Comparison of ENCODE assay signal across 22 mouse cellular contexts in genomic region chr13:58497809-58498208, GRCm38 (mm10).
A peak's percentile ranks its signal among the peaks of the same experiment; 100 is the strongest.
DNase-seq lines count a peak whose midpoint lies in the region; ATAC-seq lines count a peak whose summit lies in the region.
"Had no signal": no experiment of that assay in that cellular context is flagged by ENCODE, and none has a peak within 500 bp of the region (broad histone marks: within the 10 kb centered on the region; RNA-seq: fewer than 3 reads in every experiment).

No protein-coding gene starts in this region.

- H3K27me3 ChIP-seq in heart, embryonic 14.5 days (ENCODE audit: control insufficient read depth, insufficient read depth, low read length) = peaks cover 4% of the 10 kb centered on the region; the same call in 1 of the 2 replicates
- H3K27me3 ChIP-seq in lung, embryonic 15.5 days = no peaks in the 10 kb centered on the region
- H3K27me3 ChIP-seq: forebrain, embryonic 15.5 days; neural tube, embryonic 13.5 days had no signal

- no peak overlapping the region for H3K27ac ChIP-seq in heart, embryonic 14.5 days (replicated peaks in 1 of 2; ENCODE audit: control insufficient read depth in 1 of 2, insufficient read depth in 1 of 2, low read depth in 2 of 2, low read length in 2 of 2)
- H3K27ac ChIP-seq in lung, embryonic 15.5 days = no peak overlapping the region
- H3K27ac ChIP-seq: embryonic facial prominence, embryonic 10.5 days; forebrain, embryonic 15.5 days; hindbrain, postnatal 0 days; midbrain, embryonic 10.5 days; neural tube, embryonic 13.5 days had no signal

- H3K36me3 ChIP-seq in heart, embryonic 14.5 days (ENCODE audit: control insufficient read depth, insufficient read depth, low read length) = no peaks in the 10 kb centered on the region
- H3K36me3 ChIP-seq in lung, embryonic 15.5 days = no peaks in the 10 kb centered on the region
- H3K36me3 ChIP-seq: embryonic facial prominence, embryonic 10.5 days; forebrain, embryonic 15.5 days; midbrain, embryonic 10.5 days; neural tube, embryonic 13.5 days had no signal

- DNase-seq in adrenal gland, postnatal 14 days = peak; percentile 24
- no peak for DNase-seq in adrenal gland, adult 18-20 months (ENCODE audit: low spot score in 2 of 2)
- DNase-seq in heart, adult 9 months (ENCODE audit: low spot score in 2 of 2) = no peak
- no peak for DNase-seq in lung, postnatal 10 days
- peak; percentile 53 for DNase-seq in adipocyte (ENCODE audit: low spot score)
- DNase-seq in MN1 (ENCODE audit: low spot score) = no peak
- DNase-seq: adrenal gland, adult 2 months; cerebellum, adult 9-10 months; kidney, adult 9 months; kidney, postnatal 14 days; right cerebral cortex, postnatal 14 days; spleen, adult 18-20 months had no signal

- 25% methylated on average over 12 of the region's 12 CpGs for WGBS in heart, embryonic 14.5 days
- 45% methylated on average over 12 of the region's 12 CpGs for WGBS in lung, embryonic 15.5 days

- H3K9me3 ChIP-seq in heart, embryonic 14.5 days (ENCODE audit: control insufficient read depth, low read length) = no peaks in the 10 kb centered on the region
- H3K9me3 ChIP-seq in lung, embryonic 15.5 days = no peaks in the 10 kb centered on the region
- H3K9me3 ChIP-seq: embryonic facial prominence, embryonic 10.5 days; forebrain, embryonic 15.5 days; midbrain, embryonic 10.5 days; neural tube, embryonic 13.5 days had no signal

- no peak overlapping the region for H3K9ac ChIP-seq in heart, embryonic 14.5 days (ENCODE audit: low read length)
- no peak overlapping the region for H3K9ac ChIP-seq in lung, embryonic 15.5 days
- H3K9ac ChIP-seq: forebrain, embryonic 15.5 days; neural tube, embryonic 13.5 days had no signal

- ATAC-seq in heart, embryonic 14.5 days (ENCODE audit: insufficient number of reproducible peaks, insufficient read depth, low FRiP score, low read depth) = no peak
- ATAC-seq in lung, embryonic 15.5 days (ENCODE audit: borderline replicate concordance, extremely low read depth, low FRiP score, low TSS enrichment) = 0 out of 2 replicates have a peak, but pooled peaks have one; percentile 39
- ATAC-seq: forebrain, embryonic 15.5 days; hindbrain, postnatal 0 days; intestine, embryonic 16.5 days; midbrain, embryonic 16.5 days had no signal

- peak overlapping the region in 1 of 2 experiments; percentile 4; a peak in 1 of 4 replicates for H3K4me3 ChIP-seq in heart, embryonic 14.5 days (ENCODE audit: control insufficient read depth in 1 of 2, insufficient read depth in 1 of 2, low read depth in 1 of 2, low read length in 2 of 2)
- H3K4me3 ChIP-seq in lung, embryonic 15.5 days = no peak overlapping the region
- H3K4me3 ChIP-seq: embryonic facial prominence, embryonic 10.5 days; forebrain, embryonic 15.5 days; midbrain, embryonic 10.5 days; myocyte; neural tube, embryonic 13.5 days had no signal

- peaks cover 27 to 32% of the 10 kb centered on the region in 2 experiments for H3K4me1 ChIP-seq in heart, embryonic 14.5 days (ENCODE audit: control insufficient read depth in 2 of 2, insufficient read depth in 2 of 2, low read length in 2 of 2)
- H3K4me1 ChIP-seq in lung, embryonic 15.5 days = 0 out of 2 replicates have a peak, but pooled peaks cover 4% of the 10 kb centered on the region
- H3K4me1 ChIP-seq: neural tube, embryonic 13.5 days had no signal

- H3K4me2 ChIP-seq in heart, embryonic 14.5 days (ENCODE audit: low read length) = peak overlapping the region; percentile 54
- no peak overlapping the region for H3K4me2 ChIP-seq in lung, embryonic 15.5 days
- H3K4me2 ChIP-seq: forebrain, embryonic 15.5 days; neural tube, embryonic 13.5 days had no signal

Comparison
In these comparisons a context has a peak if more than half of its experiments do, and no peak if none do; other contexts are left out.
1. DNase-seq: peak in adrenal gland, postnatal 14 days (single experiment) and adipocyte (single experiment); none in adrenal gland, adult 18-20 months (0 of 2), heart, adult 9 months (0 of 2), lung, postnatal 10 days (single experiment) and MN1 (single experiment).